Mouse (Mus musculus) 3T3-L1 (cell line): ENCODE measurements around the gene Hist2h2aa1.
"Not testable (repeated sequence)": the region's sequence is repeated elsewhere in the genome, so short reads cannot be mapped to it uniquely, and the experiment has no call there.

Source experiments
- DNase-seq: peaks from one replicate; pipeline ENCODE4 v3.0.0-alpha.2; 2015; ENCODE audit warnings: low read depth, low spot score

Hist2h2aa1 gene

GRCm38 (mm10) chr3:96230404-96230803 lies 14.9 kb upstream of the Hist2h2aa1 start:
- no peak for DNase-seq

GRCm38 (mm10) chr3:96230910-96231757 lies 14.2 kb upstream of the Hist2h2aa1 start:
- no peak for DNase-seq

- no peak for DNase-seq
These were observed 13.6 kb upstream of the Hist2h2aa1 start for GRCm38 (mm10) chr3:96231758-96232120.

GRCm38 (mm10) chr3:96234914-96235313 lies 10.4 kb upstream of the Hist2h2aa1 start:
- DNase-seq, result no peak

GRCm38 (mm10) chr3:96235836-96236235 lies 9.5 kb upstream of the Hist2h2aa1 start:
- DNase-seq, result no peak

GRCm38 (mm10) chr3:96236834-96237334 lies 8.4 kb upstream of the Hist2h2aa1 start:
- no peak for DNase-seq

- peak; percentile 62 for DNase-seq
These were observed 7.9 kb upstream of the Hist2h2aa1 start for GRCm38 (mm10) chr3:96237335-96237903.

GRCm38 (mm10) chr3:96237904-96238511 lies 7.3 kb upstream of the Hist2h2aa1 start:
- DNase-seq, result peak; percentile 81

- DNase-seq, result not testable (repeated sequence)
These were observed 6.1 kb upstream of the Hist2h2aa1 start, which contains the start of gene Hist2h3c2 for GRCm38 (mm10) chr3:96238954-96239793. TSS of gene Hist2h3c2 (minus strand) at chr3:96239127.

- peak; percentile 58 for DNase-seq
These were observed 5.1 kb upstream of the Hist2h2aa1 start, which contains the start of gene Hist2h2aa2 for GRCm38 (mm10) chr3:96239949-96240798. TSS of gene Hist2h2aa2 (minus strand) at chr3:96240276.

- no peak for DNase-seq
These were observed 4.5 kb upstream of the Hist2h2aa1 start for GRCm38 (mm10) chr3:96240799-96241197.

- peak; percentile 32 for DNase-seq
These were observed 1.2 kb upstream of the Hist2h2aa1 start for GRCm38 (mm10) chr3:96243921-96244572.

- DNase-seq, result not testable (repeated sequence)
These were observed 721 bp downstream of the Hist2h2aa1 start for GRCm38 (mm10) chr3:96246018-96246417.

- DNase-seq, result not testable (repeated sequence)
These were observed 1.1 kb downstream of the Hist2h2aa1 start, which contains the start of gene Hist2h3c1 for GRCm38 (mm10) chr3:96246427-96246856. TSS of gene Hist2h3c1 (plus strand) at chr3:96246685.

- peak; percentile 41 for DNase-seq
These were observed 2.3 kb downstream of the Hist2h2aa1 start for GRCm38 (mm10) chr3:96247356-96248140.

- DNase-seq, result peak; percentile 40
These were observed 3.1 kb downstream of the Hist2h2aa1 start for GRCm38 (mm10) chr3:96248141-96249033.

GRCm38 (mm10) chr3:96249034-96249345 lies 3.7 kb downstream of the Hist2h2aa1 start:
- DNase-seq, result no peak

GRCm38 (mm10) chr3:96250890-96251289 lies 5.6 kb downstream of the Hist2h2aa1 start:
- DNase-seq, result no peak
